Mouse (Mus musculus) embryo, embryonic 11 days (tissue): Measurements from ENCODE around the gene Sphk2.
"Not testable (repeated sequence)": the region's sequence is repeated elsewhere in the genome, so short reads cannot be mapped to it uniquely, and the experiment has no call there.

Source experiments
- DNase-seq: peaks from one replicate; pipeline ENCODE4 v3.0.0-alpha.2; 2015

The Sphk2 gene

GRCm38 (mm10) chr7:45689800-45690199 lies 28.0 kb downstream of the Sphk2 start:
- DNase-seq: no peak

GRCm38 (mm10) chr7:45689099-45689498 lies 28.7 kb downstream of the Sphk2 start:
- DNase-seq: no peak

- no peak for DNase-seq
These were observed 31.0 kb downstream of the Sphk2 start for GRCm38 (mm10) chr7:45686841-45687240.

- no peak for DNase-seq
These were observed 32.0 kb downstream of the Sphk2 start for GRCm38 (mm10) chr7:45685811-45686210.

- no peak for DNase-seq
These were observed 34.3 kb downstream of the Sphk2 start, which contains the start of gene Ntn5 for GRCm38 (mm10) chr7:45683396-45684050. Ntn5 (plus strand) TSS chr7:45684022.

- peak; percentile 94 for DNase-seq
These were observed 35.4 kb downstream of the Sphk2 start for GRCm38 (mm10) chr7:45682144-45683126.

- DNase-seq: no peak
These were observed 36.6 kb downstream of the Sphk2 start for GRCm38 (mm10) chr7:45681046-45681736.

- no peak for DNase-seq
These were observed 37.7 kb downstream of the Sphk2 start for GRCm38 (mm10) chr7:45679966-45680621.

- DNase-seq: no peak
These were observed 39.3 kb downstream of the Sphk2 start for GRCm38 (mm10) chr7:45678513-45678912.

GRCm38 (mm10) chr7:45677627-45678295 lies 40.0 kb downstream of the Sphk2 start:
- DNase-seq: no peak

GRCm38 (mm10) chr7:45668921-45669320 lies 48.9 kb downstream of the Sphk2 start:
- DNase-seq: no peak

GRCm38 (mm10) chr7:45667761-45668160 lies 50.0 kb downstream of the Sphk2 start:
- DNase-seq: no peak

GRCm38 (mm10) chr7:45666161-45666560 lies 51.6 kb downstream of the Sphk2 start, which contains the start of gene Fut2:
Fut2 (minus strand) TSS chr7:45666394.
- DNase-seq: no peak

GRCm38 (mm10) chr7:45665303-45666138 lies 52.3 kb downstream of the Sphk2 start:
- no peak for DNase-seq

GRCm38 (mm10) chr7:45661702-45662101 lies 56.1 kb downstream of the Sphk2 start:
- not testable (repeated sequence) for DNase-seq

- no peak for DNase-seq
These were observed 56.9 kb downstream of the Sphk2 start for GRCm38 (mm10) chr7:45660746-45661478.
